Mouse (Mus musculus): Measurements from ENCODE around the gene Erlin1. TPM values are rescaled to one million over a fixed set of nuclear protein-coding genes. Genes with fewer than 3 reads are reported as not detected.

Gene Erlin1
- polyA plus RNA-seq, 1 experiment from 2014 or later = 14.0 TPM

DNA sequence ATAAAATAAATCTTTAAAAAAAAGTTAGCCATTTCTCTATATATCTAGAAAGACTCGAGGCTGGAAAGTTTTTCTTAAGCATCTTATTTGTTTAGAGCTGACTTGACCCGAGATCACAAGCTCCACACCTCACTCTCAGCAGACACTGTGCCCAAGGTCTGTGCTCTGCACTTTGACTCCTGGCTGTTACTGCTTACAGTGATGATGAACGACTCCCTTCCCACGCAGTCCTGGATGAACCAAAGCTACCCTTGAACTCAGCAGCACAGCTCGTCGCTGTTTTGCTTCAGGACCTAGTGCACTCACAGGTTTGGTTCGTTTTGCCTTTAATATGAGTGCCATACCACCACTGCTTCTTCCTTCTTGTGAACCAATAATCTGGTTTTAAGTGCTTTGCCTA is 5.8 kb downstream of the Erlin1 start:
- DNase-seq (ENCODE audit: low spot score) = no peak

DNA sequence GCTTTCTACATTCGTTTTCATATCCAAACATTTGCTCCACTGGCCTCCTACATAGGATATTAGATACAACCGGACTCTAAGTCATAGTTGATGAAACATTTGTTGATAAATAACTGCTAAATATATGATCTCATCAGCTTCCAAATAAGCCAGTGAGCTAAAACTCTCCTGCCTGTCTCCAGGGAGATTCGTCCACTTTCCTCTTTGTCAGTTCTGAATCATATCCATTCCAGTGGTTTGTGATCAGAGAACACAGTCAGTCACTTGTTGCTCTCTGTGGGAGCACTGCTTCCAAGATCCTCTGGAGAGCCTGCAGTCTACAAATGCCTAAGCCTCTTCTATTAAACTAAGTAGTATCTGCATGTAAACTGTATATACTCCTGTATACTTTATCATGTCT is 9.4 kb downstream of the Erlin1 start:
- no peak for DNase-seq (ENCODE audit: low spot score)

DNA sequence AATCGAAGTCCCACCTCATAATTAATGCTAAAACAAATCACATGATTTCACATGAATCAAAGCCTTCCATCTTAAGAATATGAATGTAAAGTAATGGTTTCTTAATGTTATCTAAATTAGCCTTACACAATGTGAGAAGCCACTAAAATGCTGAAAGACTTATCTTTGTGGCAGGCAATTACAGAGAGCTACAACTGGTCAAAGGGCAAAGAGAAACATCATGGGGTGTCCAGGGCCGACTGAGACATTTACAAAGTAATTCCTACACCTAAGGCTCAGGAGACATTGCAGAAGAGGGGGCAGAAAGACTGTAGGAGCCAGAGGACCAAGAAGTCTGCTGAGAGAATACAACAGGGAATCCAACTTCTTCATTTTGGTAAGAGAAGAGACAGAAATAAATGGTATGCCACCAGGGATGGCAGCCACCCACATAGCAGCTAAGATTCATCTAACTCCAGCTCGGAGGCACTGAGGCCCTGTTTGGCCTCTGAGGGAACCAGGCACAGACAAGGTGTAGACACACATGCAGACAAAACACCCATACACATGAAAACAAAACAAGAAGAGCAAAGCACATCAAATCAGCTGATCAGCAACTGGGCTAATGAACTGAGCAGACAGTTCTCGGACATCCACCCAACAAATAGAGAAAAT is 14.3 kb downstream of the Erlin1 start:
- no peak for DNase-seq (ENCODE audit: low spot score)

DNA sequence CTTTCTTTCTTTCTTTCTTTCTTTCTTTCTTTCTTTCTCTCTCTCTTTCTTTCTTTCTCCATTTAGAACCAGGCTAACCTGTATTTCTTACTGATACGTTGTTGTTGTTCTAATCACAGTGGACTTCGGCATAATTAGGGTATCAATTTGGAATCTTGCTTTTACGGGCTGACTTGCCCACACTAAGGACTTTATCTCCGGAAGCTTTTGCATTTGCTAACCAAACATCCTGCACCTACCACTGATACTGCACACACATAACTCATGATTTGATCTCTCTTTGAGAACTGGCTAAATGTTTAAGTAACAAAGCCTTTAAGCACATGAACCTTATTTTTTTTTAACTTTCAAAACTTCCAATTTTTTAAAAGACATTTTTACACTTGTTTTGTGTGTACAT is 19.2 kb downstream of the Erlin1 start:
- DNase-seq (ENCODE audit: low spot score) = no peak

DNA sequence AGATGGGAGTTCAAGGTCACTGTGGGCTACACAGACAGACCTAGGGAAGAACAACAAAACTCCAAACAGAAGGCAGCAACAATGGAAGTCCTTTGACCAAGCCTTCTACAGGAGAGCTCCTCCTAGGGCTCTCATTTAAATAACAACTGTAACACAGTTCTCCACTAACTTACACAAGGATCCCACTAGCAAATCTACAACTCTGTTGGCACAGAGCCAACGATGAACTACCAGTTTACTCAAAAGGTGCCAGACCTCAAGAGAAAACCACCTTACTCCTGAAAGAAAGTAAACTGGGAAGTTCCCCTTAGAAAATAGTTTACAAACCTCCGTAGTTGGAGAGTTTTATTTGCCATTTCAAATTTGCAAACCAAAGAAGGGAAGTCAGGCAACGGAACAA is 20.3 kb downstream of the Erlin1 start:
- DNase-seq (ENCODE audit: low spot score) = no peak

DNA sequence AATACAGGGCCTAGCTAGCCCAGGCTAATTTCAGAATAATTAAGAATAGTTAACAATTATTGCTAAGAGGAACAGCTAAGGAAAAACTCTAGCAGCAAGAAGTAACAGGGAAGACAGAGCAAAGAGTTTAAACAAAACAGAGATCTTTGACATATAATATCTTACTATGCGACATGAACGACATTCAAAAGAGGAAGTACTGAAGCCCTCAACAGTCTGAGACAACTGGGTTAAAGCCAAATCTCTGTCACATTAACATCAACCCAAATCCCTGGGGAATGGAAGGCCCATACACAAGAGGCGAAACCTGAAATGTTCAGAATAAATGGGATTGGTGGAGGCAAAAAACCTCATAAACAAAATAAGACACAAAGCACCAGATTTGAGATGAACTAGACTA is 23.7 kb downstream of the Erlin1 start:
- no peak for DNase-seq (ENCODE audit: low spot score)

DNA sequence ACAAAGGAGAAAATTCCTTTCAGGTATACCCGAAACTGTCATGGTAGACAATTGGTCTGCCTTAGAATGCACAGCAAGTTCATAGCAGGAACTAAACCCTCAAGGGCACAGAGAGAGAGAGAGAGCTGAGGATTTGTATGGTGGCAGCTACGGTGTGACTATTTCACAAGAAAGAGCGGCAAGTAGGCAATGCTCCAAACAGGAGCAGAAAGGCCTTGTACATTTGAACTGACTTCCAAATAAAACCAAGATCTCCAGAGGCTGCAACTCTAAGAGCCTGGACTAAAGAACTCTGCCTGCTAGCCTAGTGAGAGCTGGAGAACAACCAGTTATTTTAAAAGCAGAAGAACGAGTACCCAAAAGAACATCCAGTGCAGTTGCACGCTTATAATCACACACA is 27.5 kb downstream of the Erlin1 start:
- no peak for DNase-seq (ENCODE audit: low spot score)

DNA sequence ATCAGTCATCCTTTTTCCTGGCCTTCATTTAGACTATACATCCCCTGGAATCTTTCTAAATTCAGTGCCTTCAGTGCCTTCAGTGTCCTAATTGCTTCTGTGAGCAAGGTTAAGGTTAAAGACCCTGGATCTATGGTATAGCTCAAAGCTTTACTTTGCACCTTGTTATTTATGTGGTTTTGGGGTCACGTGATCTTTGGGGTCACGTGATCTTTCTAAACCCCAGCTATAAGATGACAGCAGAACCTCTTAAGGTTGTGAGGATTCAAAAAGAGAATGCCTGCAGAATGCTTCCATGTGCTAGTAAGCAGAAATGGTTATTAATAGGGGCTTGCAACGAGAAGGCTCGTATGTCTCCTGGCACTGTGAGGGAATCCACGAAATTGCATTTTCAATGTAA is 36.2 kb downstream of the Erlin1 start:
- peak; percentile 46 for DNase-seq (ENCODE audit: low spot score)

DNA sequence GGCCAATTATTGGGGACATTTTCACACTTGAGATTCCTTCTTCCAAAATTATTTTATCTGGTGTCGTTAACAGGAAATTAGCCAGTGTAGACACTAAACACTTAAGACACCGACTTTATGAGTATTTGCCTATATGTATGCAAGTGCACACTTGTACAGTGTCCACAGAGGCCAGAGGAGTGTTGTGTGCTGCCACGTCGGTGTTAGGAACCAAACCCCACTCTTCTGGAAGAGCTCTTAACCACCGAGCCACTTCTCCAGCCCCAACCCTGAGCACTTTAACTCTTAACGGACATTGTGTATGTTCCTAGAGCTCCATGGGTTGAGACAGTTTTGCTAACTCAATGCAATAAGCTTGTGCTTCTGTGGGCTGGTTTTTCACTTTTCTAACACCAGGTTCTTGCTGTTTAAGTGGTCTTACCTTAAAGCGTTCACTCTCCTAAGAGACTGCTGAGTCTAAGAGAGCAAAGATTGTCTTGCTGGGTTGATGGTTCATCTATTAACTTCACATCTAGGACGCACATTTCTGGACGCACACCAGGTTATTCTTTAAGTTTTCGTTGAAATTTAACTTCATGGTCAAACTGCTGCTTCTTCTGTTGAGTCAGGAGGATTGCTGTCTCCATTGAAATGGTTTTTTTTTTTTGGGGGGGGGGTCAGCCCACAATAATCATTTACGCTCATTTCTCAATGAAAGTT is 37.4 kb downstream of the Erlin1 start:
- no peak for DNase-seq (ENCODE audit: low spot score)

DNA sequence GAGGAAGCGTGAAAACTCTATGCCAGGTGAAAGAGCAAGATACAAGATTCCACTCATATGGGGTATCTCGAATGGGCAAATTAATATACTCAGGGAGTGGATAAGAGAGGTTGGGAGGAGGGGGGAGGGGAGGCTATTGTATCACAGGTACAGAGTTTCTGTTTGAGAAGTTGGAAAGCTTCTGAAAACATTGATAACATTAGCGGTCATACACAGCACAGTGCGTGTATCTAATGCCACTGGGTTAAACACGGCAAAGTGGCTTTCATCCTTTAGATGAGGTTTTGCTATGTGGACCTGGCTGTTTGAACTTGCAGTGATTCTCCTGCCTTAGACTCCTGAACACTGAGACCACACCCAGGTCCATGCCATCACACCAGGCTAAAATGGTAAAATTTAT is 39.6 kb downstream of the Erlin1 start:
- DNase-seq (ENCODE audit: low spot score) = no peak

DNA sequence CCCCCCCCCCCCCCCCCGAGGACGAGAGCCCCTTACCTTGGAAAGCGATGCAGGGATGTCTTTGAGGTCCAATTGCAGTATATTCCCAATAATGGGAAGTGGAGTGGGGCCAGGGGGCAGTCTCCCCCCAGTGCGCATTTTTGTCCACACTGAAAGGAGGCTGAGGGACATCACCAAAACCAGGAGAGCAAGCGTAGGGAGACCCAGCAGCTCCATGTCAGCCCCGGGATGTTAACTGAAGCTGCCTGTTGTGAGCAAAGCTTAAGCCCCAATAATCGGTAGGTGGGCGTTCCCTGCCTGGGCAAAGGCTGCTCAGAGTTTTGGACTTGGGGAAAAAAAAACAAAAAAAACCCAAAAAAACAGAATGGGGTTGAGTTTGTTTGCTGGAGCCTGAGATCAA is 40.6 kb downstream of the Erlin1 start, which contains the start of gene Cyp2c23:
Gene Cyp2c23 (minus strand): TSS at position 237 of the 400 bp plus-strand sequence.
- no peak for DNase-seq (ENCODE audit: low spot score)

DNA sequence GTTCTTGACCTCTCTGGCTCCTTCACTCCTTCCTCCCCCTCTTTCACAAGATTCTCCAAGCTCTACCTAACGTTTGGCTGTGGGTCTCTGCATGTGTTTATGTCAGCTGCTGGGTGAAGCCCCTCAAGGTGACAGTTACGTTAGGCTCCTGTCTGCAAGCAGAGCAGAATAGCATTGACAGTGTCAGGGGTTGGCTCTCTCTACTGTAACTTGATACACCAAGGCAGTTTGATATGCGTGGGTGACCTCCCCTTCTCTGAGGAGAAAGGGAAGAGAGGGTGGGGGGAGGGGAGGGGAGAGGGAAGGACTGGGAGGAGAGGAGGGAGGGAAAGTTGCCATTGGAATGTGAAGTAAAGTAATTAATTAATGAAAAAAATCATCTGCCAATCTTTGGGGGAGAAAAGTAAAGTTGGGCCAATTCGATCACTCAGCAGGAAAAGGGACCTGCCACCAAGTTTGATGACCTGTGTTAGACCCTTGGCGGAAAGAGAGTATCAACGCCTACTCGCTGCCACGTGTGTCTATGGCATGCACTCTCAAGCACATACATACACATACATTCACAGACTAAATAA is 42.5 kb downstream of the Erlin1 start:
- no peak for DNase-seq (ENCODE audit: low spot score)

DNA sequence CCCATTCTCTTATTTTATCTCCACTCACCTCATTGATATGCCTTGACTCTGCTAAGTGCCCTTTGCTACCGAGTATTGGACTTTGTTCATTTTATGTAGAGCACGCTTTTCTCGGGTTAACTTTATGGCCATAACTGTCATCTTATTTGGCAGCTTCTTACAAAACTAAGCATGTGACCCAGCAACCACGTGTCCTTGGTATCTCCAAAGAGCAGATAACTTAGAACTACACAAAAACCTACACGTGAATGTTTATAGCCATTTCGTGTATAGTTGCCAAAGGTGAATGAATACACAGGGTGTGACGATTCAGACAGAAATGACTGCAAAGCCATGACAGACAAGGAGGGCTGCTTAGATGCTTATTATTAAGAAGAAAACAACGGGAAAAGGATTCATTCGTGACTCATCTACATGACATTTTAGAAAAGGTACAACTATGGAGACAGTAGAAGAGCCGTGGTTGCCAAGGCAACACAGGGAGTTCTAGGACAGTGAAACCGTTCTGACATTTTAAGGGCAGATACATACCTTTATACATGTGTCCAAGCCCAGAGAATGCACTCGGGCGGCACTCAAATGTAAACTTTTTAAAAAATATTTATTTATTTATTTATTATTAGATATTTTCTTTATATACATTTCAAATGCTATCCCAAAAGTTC is 44.5 kb downstream of the Erlin1 start:
- DNase-seq (ENCODE audit: low spot score) = no peak

DNA sequence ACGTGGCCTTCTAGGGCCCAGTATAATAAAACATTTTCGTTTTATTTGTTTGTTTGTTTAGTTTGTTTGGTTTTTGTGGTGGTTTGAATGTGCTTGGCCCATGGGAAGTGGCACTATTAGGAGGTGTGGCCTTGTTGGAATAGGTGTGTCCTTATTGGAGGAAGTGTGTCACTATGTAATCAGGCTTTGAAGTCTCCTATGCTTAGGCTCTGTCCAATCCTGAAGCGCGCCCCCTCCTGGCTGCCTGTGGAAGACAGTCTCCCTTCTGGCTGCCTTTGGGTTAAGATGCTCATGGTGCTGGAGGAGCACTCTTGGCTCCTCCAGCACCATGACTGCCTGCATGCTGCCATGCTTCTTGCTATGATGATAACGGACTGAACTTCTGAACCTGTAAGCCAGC is 46.5 kb downstream of the Erlin1 start:
- peak; percentile 12 for DNase-seq (ENCODE audit: low spot score)

DNA sequence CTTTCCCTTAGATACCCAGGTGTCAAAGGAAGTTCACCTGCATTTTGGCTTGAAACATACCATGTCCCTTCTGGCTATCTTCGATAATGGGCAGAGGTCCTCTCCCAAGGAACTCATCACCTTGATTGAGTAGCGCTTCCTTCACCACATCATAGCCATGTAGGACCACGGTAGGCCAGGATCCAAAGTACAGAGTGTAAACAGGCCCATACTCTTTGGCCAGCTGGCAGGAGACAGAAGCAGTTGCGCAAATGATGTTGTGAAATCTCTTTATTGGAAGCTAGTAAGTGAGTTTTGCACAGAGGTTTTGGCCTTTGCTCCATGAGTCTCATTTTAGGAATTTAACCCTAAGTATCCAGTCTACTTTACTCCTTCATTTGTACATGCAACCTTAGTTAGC is 48.1 kb downstream of the Erlin1 start:
- no peak for DNase-seq (ENCODE audit: low spot score)

DNA sequence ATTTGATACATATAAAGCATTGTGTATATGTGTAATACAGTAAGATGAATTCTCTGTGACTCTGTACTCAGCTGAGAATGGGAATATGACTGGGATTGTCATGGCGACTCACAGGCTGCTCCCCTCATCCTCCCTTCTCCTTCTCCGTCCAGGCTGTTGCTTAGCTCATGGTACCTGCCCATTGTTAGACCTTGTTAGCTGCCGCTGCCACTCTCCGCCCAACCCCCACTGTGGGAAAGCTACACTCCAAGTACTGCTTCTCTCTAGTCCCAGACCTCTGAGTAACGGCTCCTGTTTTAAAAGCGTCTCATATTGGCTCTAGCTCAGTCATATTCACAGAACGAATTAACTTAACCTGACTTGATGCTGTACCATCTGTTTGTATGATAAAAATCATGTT is 49.8 kb downstream of the Erlin1 start:
- DNase-seq (ENCODE audit: low spot score) = no peak

DNA sequence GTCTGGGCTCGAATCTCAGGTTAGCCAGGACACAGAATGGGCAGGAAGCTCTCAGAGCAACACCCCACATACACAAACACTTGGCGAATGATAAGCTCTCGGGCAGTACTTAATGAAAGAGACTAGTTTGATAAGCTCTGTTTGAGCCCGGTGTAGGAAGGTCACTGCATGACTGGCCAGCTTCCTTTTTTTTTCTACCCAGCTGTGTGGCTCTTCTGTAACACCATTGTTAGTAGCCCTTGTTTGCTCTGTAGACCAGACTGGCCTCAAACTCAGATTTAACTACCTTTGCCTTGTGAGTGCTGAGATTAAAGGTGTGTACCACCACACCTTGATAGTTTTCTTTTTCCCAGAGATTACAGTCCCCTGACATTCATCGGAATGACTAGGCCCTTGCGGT is 55.7 kb downstream of the Erlin1 start:
- no peak for DNase-seq (ENCODE audit: low spot score)

DNA sequence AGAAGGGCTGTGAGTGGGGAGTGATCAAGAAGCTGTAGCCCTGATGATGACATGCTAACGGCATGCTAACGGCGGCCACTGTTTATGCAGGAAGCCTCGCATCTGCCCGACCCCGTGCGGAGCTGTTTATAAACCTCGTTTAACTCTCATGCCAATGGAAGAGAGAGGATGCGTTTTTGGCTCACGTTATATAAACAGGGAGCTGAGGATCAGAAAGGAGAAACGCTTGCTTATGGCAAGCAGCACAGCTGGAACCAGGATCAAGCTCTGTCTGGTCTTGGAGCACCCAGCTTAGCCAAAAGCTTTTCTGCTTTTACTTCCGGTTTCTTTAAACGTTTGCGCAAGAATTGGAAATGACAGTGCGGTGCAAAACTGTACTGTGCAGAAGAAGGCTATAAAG is 60.8 kb downstream of the Erlin1 start:
- no peak for DNase-seq (ENCODE audit: low spot score)

DNA sequence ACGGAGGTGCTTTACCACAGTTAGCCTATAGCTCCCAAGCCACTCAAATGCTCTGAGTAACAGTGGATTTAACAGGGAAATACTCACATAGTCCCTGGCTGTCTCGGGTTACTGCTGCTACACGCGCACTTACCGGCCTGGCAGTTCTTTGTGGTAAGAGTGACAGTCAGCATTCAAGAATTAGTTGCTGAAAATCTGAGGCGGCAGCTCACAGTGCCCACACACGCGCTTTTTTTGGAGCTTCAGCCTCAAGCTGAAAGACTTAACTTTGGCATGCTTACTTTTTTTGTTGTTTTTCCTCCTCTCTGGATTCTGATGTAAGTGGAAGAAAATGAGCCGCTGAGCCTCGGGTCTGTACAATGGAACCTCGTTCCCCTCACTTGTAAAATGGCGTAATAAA is 62.4 kb downstream of the Erlin1 start:
- DNase-seq (ENCODE audit: low spot score) = no peak

DNA sequence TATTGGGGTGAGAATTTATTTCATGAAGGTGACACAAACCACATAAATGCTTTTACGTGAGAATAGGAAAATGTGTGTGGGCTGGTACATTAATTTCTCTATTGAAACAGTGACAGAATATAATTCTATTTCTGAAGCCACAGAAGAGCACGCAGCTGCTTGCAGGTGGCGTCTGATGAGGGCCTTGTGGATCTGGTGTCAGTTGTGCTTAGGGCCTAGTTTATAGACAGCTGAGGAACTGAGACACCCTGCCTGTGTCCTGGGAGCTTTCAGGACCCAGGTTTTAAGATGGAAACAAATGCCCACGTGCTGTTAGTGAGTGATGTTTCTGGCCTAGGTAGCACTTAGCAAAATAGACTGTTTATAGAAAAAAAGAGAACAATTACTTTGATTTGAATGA is 64.6 kb downstream of the Erlin1 start:
- no peak for DNase-seq (ENCODE audit: low spot score)

DNA sequence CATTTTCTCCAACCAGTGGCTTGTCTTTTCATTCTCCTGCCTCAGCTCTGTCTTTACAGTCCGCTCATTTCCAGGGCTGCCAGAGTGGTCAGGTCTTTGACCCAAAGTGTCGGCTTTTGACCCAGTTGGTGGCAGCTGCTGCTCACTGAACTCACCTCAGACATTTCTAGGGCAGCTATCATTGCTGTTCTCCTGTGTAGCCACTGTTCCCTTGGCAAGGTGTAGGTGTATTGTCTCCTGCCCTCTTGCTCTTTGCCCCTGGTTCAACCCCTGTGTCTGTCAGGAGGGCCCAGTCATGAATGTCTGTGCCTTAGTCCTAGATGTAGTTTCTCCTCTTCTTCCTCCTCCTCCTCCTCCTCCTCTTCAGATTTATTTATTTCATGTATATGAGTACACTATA is 65.3 kb downstream of the Erlin1 start:
- DNase-seq (ENCODE audit: low spot score) = no peak

DNA sequence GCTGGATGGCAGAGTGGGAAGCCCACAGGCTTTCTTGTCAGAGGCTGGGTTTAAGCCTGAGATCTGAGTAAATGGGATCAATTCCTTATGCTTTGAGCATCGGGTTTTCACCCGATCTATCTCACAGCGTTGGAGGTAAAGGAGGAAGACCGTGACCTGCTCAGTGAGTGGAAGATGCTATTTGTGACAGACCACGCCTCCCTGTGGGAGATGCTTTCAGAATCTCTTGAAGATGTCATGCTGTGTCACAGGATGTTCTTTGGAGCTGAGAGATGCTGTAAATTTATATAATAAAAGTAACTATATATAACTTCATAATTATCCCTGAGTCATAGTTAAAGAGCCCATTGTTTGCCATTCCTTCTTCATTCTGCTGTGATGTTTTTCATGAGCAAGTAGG is 68.9 kb downstream of the Erlin1 start:
- no peak for DNase-seq (ENCODE audit: low spot score)

Data from thymus, postnatal 0 days (tissue).